Mouse (Mus musculus): ENCODE results near the gene Cyp11a1. TPM values are rescaled to one million over a fixed set of nuclear protein-coding genes. Genes with fewer than 3 reads are reported as not detected.

Gene Cyp11a1
- polyA plus RNA-seq, 1 experiment from 2014 or later: 0.51 TPM

DNA sequence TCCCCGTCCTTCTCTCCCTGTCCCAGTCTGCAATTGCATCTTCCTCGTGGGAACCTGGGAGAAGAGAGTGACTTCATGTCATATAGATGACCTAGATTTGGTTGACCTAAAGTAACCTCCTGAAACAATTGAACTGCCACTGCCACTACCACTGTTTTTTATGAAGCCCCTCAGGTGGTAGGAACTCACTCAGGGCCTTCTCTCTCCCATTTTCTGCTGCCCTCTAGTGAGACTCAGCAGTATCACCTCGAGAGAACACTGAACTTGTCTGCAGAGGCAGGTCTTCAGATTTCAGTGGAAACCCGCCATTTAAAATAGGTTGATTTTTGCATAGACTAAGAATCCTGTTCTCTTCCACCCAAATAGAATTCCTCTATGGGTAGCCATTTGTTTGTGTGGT lies 10.9 kb upstream of the Cyp11a1 start:
- H3K4me2 ChIP-seq (ENCODE audit: low read length): no peak overlapping the region
- H3K4me1 ChIP-seq (ENCODE audit: control insufficient read depth, insufficient read depth, low read length): no peaks in the 10 kb centered on the region
- DNase-seq (peak; percentile 73), ATAC-seq (ENCODE audit: low FRiP score, low TSS enrichment) (no peak)
- H3K9ac ChIP-seq (replicated peaks; ENCODE audit: low read length): no peak overlapping the region
- no peaks in the 10 kb centered on the region for H3K9me3 ChIP-seq (ENCODE audit: control insufficient read depth, low read length)
- H3K27me3 ChIP-seq (ENCODE audit: control insufficient read depth, insufficient read depth, low read length): peaks cover 2% of the 10 kb centered on the region; the same call in 1 of the 2 replicates
- no peaks in the 10 kb centered on the region for H3K36me3 ChIP-seq (ENCODE audit: control insufficient read depth, insufficient read depth, low read length)
- WGBS: 32% methylated on average over 4 of the region's 4 CpGs
- H3K4me3 ChIP-seq (replicated peaks; ENCODE audit: low read depth, low read length): no peak overlapping the region
- H3K27ac ChIP-seq (replicated peaks; ENCODE audit: low read depth, low read length): no peak overlapping the region

DNA sequence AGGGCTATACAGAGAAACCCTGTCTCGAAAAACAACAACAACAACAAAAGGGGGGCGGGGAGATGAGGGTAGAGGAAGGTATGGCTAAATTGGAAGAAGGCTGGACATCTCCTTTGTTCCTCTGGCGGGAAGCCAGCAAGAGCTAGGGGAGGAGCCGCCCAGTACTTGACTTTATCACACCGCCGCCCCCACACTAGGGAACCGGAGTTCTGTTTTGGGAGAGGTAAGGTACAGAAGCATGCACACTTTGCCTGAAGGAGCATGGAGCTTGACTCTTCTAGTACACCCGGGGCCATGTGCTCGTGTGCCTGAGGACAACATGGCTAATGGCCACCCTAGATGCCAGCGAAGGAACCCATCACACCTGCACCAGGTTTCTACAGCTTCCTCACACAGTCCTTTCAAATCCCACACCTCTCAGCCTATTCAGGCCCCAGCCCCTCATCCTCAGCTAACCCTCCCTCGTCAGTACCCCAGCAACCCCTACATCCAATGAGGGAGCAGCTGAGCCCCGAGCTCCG lies 8.6 kb upstream of the Cyp11a1 start:
- WGBS: 29% methylated on average over 13 of the region's 13 CpGs
- no peaks in the 10 kb centered on the region for H3K36me3 ChIP-seq (ENCODE audit: control insufficient read depth, insufficient read depth, low read length)
- H3K27me3 ChIP-seq (ENCODE audit: control insufficient read depth, insufficient read depth, low read length): peaks cover 2% of the 10 kb centered on the region; the same call in 1 of the 2 replicates
- peak overlapping the region; percentile 23 for H3K4me3 ChIP-seq (replicated peaks; ENCODE audit: low read depth, low read length)
- ATAC-seq (ENCODE audit: low FRiP score, low TSS enrichment): peak; percentile 88; the same call in 1 of the 2 replicates
- no peak for DNase-seq
- no peaks in the 10 kb centered on the region for H3K9me3 ChIP-seq (ENCODE audit: control insufficient read depth, low read length)
- peak overlapping the region; percentile 60 for H3K4me2 ChIP-seq (ENCODE audit: low read length)
- H3K9ac ChIP-seq (replicated peaks; ENCODE audit: low read length): peak overlapping the region; percentile 25
- H3K27ac ChIP-seq (replicated peaks; ENCODE audit: low read depth, low read length): no peak overlapping the region
- H3K4me1 ChIP-seq (ENCODE audit: control insufficient read depth, insufficient read depth, low read length): no peaks in the 10 kb centered on the region

DNA sequence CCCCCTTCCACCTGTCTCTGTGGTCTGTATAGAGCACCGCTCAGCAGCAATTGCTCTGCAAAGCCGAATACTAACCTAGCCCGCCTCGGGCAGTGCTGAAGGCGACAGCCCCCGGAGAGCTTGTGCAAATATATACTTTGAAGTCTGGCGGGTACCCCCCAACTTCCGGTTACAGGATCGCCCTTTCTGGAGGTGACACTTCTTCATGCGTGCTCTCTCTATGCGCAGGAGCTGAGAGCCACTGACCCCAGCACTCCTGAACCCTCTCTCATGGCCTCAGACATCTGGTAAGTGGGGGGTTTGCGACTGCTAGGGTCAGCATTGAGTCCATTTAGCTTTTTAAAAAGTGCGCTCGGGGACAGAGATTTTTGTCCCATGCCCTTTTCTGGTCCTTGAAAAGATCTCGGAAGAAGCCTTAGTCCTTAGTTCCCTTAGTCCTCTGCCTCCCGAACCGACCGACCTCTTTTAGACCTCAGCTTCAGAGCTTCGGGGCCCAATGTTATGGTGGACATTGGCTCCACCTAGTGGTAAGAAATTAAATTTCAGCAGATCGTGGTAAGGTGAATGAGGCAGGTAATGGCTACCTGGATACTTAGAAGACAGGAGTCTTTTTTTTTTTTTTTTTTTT lies 8.1 kb upstream of the Cyp11a1 start:
- no peaks in the 10 kb centered on the region for H3K9me3 ChIP-seq (ENCODE audit: control insufficient read depth, low read length)
- peak overlapping the region; percentile 25 for H3K9ac ChIP-seq (replicated peaks; ENCODE audit: low read length)
- no peaks in the 10 kb centered on the region for H3K4me1 ChIP-seq (ENCODE audit: control insufficient read depth, insufficient read depth, low read length)
- DNase-seq (peak; percentile 91), ATAC-seq (ENCODE audit: low FRiP score, low TSS enrichment) (peak; percentile 66)
- peaks cover 2% of the 10 kb centered on the region; the same call in 1 of the 2 replicates for H3K27me3 ChIP-seq (ENCODE audit: control insufficient read depth, insufficient read depth, low read length)
- peak overlapping the region; percentile 23 for H3K4me3 ChIP-seq (replicated peaks; ENCODE audit: low read depth, low read length)
- peak overlapping the region; percentile 60 for H3K4me2 ChIP-seq (ENCODE audit: low read length)
- no peak overlapping the region for H3K27ac ChIP-seq (replicated peaks; ENCODE audit: low read depth, low read length)
- no peaks in the 10 kb centered on the region for H3K36me3 ChIP-seq (ENCODE audit: control insufficient read depth, insufficient read depth, low read length)
- 1% methylated on average over 20 of the region's 20 CpGs for WGBS

DNA sequence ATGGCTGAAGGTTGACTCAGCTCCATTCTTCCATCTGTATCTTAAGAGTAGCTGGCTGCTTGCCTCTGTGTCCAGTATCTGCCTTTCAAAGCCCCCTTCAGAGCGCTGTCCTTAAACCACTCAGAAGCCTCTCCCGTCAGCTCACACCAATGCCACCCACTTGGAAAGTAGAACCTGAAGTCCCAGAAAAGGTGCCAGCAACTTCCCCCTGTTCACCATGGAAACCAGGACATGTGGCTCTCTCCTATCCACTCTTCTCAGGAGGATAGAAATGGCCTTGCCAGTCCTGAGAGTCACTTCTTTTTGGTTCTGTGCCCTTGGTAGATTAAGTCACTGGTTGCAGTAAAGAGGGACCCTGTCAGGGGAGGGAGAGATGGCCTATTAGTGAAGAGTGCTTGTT lies 7.5 kb upstream of the Cyp11a1 start:
- no peak overlapping the region for H3K9ac ChIP-seq (replicated peaks; ENCODE audit: low read length)
- ATAC-seq (ENCODE audit: low FRiP score, low TSS enrichment) (peak; percentile 17; the same call in 1 of the 2 replicates), DNase-seq (no peak)
- H3K4me2 ChIP-seq (ENCODE audit: low read length): no peak overlapping the region
- no peak overlapping the region for H3K27ac ChIP-seq (replicated peaks; ENCODE audit: low read depth, low read length)
- no peaks in the 10 kb centered on the region for H3K36me3 ChIP-seq (ENCODE audit: control insufficient read depth, insufficient read depth, low read length)
- 50% methylated on average over 2 of the region's 2 CpGs for WGBS
- no peaks in the 10 kb centered on the region for H3K4me1 ChIP-seq (ENCODE audit: control insufficient read depth, insufficient read depth, low read length)
- peaks cover 2% of the 10 kb centered on the region; the same call in 1 of the 2 replicates for H3K27me3 ChIP-seq (ENCODE audit: control insufficient read depth, insufficient read depth, low read length)
- no peaks in the 10 kb centered on the region for H3K9me3 ChIP-seq (ENCODE audit: control insufficient read depth, low read length)
- no peak overlapping the region for H3K4me3 ChIP-seq (replicated peaks; ENCODE audit: low read depth, low read length)

DNA sequence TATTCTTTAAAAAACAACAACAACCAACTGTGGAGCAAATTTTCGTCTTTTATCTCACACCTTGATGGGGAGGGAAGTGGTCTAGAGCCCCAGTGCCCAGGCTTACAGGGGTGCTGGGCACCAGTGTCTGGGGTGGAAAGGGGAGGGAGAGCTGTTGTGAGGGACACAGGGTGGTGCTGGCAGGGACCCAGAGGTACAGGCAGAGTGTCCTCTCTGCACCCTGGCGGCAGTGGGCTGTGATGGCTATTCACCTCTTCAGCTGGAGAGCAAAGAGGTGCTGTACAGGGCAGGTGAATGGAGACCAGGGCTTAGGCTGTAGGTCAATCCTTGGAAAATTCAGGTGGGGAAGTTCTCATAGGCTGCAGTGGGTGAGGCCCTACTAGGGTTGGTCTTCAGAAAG lies 6.5 kb upstream of the Cyp11a1 start:
- ATAC-seq (ENCODE audit: low FRiP score, low TSS enrichment): no peak
- Histone ChIP-seq H3K27ac (replicated peaks; ENCODE audit: low read depth, low read length) (no peak overlapping the region), H3K4me3 (replicated peaks; ENCODE audit: low read depth, low read length) (no peak overlapping the region), H3K36me3 (ENCODE audit: control insufficient read depth, insufficient read depth, low read length) (no peaks in the 10 kb centered on the region), H3K4me2 (ENCODE audit: low read length) (no peak overlapping the region), H3K9me3 (ENCODE audit: control insufficient read depth, low read length) (no peaks in the 10 kb centered on the region), H3K4me1 (ENCODE audit: control insufficient read depth, insufficient read depth, low read length) (no peaks in the 10 kb centered on the region), H3K9ac (replicated peaks; ENCODE audit: low read length) (no peak overlapping the region), H3K27me3 (ENCODE audit: control insufficient read depth, insufficient read depth, low read length) (peaks cover 2% of the 10 kb centered on the region; the same call in 1 of the 2 replicates)
- 53% methylated on average over 2 of the region's 2 CpGs for WGBS
- no peak for DNase-seq

DNA sequence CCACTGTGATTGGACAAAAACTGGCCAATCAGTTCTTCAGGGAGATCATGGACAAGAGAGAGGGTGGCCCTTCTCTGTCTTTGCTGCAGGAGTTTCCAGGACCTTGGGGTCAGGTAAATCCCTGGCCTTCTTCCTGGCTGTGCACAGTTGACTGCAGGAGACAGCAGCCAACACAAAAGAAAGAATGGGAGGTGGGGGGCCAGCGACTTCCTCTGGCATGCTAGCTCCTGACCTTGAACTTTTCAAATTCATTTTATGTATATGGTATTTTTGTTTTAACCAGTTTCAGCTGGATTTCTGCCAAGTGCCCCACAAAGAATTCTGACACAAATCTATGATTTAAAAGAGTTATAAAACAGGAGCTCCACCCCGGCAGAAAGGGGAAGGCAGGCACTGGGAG lies 2.9 kb upstream of the Cyp11a1 start:
- no peaks in the 10 kb centered on the region for H3K9me3 ChIP-seq (ENCODE audit: control insufficient read depth, low read length)
- H3K4me1 ChIP-seq (ENCODE audit: control insufficient read depth, insufficient read depth, low read length): peaks cover 2% of the 10 kb centered on the region
- no peak overlapping the region for H3K9ac ChIP-seq (replicated peaks; ENCODE audit: low read length)
- ATAC-seq (ENCODE audit: low FRiP score, low TSS enrichment) (no peak), DNase-seq (no peak)
- no peak overlapping the region for H3K4me2 ChIP-seq (ENCODE audit: low read length)
- H3K4me3 ChIP-seq (replicated peaks; ENCODE audit: low read depth, low read length): no peak overlapping the region
- no peak overlapping the region for H3K27ac ChIP-seq (replicated peaks; ENCODE audit: low read depth, low read length)
- 33% methylated on average over 2 of the region's 2 CpGs for WGBS
- no peaks in the 10 kb centered on the region for H3K36me3 ChIP-seq (ENCODE audit: control insufficient read depth, insufficient read depth, low read length)
- H3K27me3 ChIP-seq (ENCODE audit: control insufficient read depth, insufficient read depth, low read length): no peaks in the 10 kb centered on the region; the same call in 1 of the 2 replicates

DNA sequence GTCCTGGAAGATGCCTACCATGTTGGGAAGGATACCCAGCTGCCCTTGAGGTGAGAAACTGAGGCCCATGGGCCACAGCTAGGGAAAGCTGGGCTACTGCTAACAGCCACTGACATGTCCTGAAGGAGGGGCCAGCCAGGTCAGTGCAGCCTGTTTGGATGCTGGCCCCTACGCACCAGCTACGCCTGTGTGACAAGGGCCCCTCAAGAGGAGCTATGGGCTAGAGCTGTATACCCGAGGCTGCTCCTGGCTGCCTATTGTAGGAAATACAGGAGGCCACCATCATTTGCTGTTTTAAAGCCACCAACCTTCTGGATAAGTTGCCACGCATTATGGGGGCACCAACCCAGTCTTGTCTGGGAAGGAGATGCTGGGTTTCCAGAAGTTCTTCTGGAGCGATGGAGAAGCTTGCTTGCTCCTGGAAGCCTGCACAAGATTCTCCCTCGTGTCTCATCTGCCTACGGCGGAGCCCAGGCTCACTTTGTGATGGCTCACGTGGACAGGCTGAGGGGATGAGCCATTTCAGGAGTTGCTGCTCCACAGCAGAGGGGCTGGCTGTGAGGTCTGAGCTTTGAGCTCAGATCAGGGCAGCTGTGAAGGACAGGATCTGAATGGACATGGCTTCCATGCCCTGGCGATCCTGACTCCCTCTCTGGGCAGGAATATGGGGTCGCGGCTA lies 2.3 kb downstream of the Cyp11a1 start:
- no peaks in the 10 kb centered on the region for H3K36me3 ChIP-seq (ENCODE audit: control insufficient read depth, insufficient read depth, low read length)
- H3K4me2 ChIP-seq (ENCODE audit: low read length): peak overlapping the region; percentile 47
- ATAC-seq (ENCODE audit: low FRiP score, low TSS enrichment) (peak; percentile 67; the same call in 1 of the 2 replicates), DNase-seq (no peak)
- H3K4me1 ChIP-seq (ENCODE audit: control insufficient read depth, insufficient read depth, low read length): peaks cover 12% of the 10 kb centered on the region
- peak overlapping the region; percentile 88 for H3K27ac ChIP-seq (replicated peaks; ENCODE audit: low read depth, low read length)
- H3K9ac ChIP-seq (replicated peaks; ENCODE audit: low read length): peak overlapping the region; percentile 14; the same call in 1 of the 2 replicates
- no peaks in the 10 kb centered on the region for H3K9me3 ChIP-seq (ENCODE audit: control insufficient read depth, low read length)
- no peak overlapping the region for H3K4me3 ChIP-seq (replicated peaks; ENCODE audit: low read depth, low read length)
- H3K27me3 ChIP-seq (ENCODE audit: control insufficient read depth, insufficient read depth, low read length): no peaks in the 10 kb centered on the region
- 41% methylated on average over 12 of the region's 12 CpGs for WGBS

DNA sequence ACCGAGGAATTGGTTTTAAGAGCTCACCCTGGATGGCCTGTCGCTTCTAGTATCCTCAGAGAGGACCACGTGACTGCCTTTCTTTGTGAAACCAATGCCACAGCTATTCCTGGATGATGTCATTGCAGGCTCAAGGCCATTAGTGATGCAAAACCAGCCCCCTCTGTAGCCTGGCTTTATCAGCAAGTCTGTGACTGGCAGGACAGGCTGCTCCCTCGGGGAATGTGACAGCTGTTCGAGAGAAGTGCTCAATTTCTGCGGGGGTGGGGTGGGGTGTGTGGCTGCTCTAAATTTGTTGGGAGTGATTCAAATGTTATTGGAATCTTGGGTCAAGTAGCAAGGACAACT lies 2.8 kb downstream of the Cyp11a1 start:
- H3K9me3 ChIP-seq (ENCODE audit: control insufficient read depth, low read length): no peaks in the 10 kb centered on the region
- H3K4me3 ChIP-seq (replicated peaks; ENCODE audit: low read depth, low read length): no peak overlapping the region
- H3K4me2 ChIP-seq (ENCODE audit: low read length): peak overlapping the region; percentile 47
- ATAC-seq (ENCODE audit: low FRiP score, low TSS enrichment) (peak; percentile 92), DNase-seq (peak; percentile 93)
- H3K27ac ChIP-seq (replicated peaks; ENCODE audit: low read depth, low read length): peak overlapping the region; percentile 88
- peaks cover 12% of the 10 kb centered on the region for H3K4me1 ChIP-seq (ENCODE audit: control insufficient read depth, insufficient read depth, low read length)
- no peaks in the 10 kb centered on the region for H3K36me3 ChIP-seq (ENCODE audit: control insufficient read depth, insufficient read depth, low read length)
- H3K9ac ChIP-seq (replicated peaks; ENCODE audit: low read length): peak overlapping the region; percentile 14; the same call in 1 of the 2 replicates
- 1% methylated on average over 6 of the region's 6 CpGs for WGBS
- no peaks in the 10 kb centered on the region for H3K27me3 ChIP-seq (ENCODE audit: control insufficient read depth, insufficient read depth, low read length)

All from midbrain, embryonic 14.5 days (tissue).